Mouse (Mus musculus) common myeloid progenitor, adult 5-6 weeks (primary cell): ENCODE data around the gene Hist1h2an. TPM values are rescaled to one million over a fixed set of nuclear protein-coding genes. Genes with fewer than 3 reads are reported as not detected.

Experiments
- ATAC-seq: replicated peaks from 2 replicates; pipeline ENCODE4 v1.8.0; 2016; ENCODE audit warnings: low read depth, mild to moderate bottlenecking, moderate TSS enrichment, inconsistent platforms; ENCODE audit not compliant: poor library complexity, severe bottlenecking
- total RNA-seq: library from RNA; stranded (forward); fragments of 200-1000, 187-1606 nt; gene quantifications from 2 replicates; pipeline ENCODE4 v1.2.3, GENCODE M21; 2017

The Hist1h2an gene
- 413 and 544 TPM in 2 replicates for total RNA-seq

GRCm38 (mm10) chr13:21786899-21787629 is at the start of gene Hist1h2an, which contains the start of gene Hist1h2bp:
Hist1h2an (minus strand) TSS chr13:21787218.
Hist1h2bp (plus strand) TSS chr13:21787461.
- ATAC-seq, result peak; percentile 86

GRCm38 (mm10) chr13:21833461-21833860 is 46.4 kb upstream of the Hist1h2an start, which contains the start of the genes Hist1h2ap and Hist1h2br:
Hist1h2ap (minus strand) TSS chr13:21833507.
Hist1h2br (plus strand) TSS chr13:21833743.
- ATAC-seq, result peak; percentile 71

- peak; percentile 55 for ATAC-seq
Measured at GRCm38 (mm10) chr13:21831418-21832394, 44.7 kb upstream of the Hist1h2an start, which contains the start of gene Hist1h4n. Hist1h4n (minus strand) TSS chr13:21832196.

GRCm38 (mm10) chr13:21830344-21830743 is 43.3 kb upstream of the Hist1h2an start:
- no peak for ATAC-seq

GRCm38 (mm10) chr13:21828511-21828910 is 41.5 kb upstream of the Hist1h2an start:
- no peak for ATAC-seq

GRCm38 (mm10) chr13:21820082-21820890 is 33.3 kb upstream of the Hist1h2an start:
- peak; percentile 76 for ATAC-seq

- ATAC-seq, result peak; percentile 36
Measured at GRCm38 (mm10) chr13:21812092-21812491, 25.1 kb upstream of the Hist1h2an start.

- peak; percentile 52 for ATAC-seq
Measured at GRCm38 (mm10) chr13:21811539-21811938, 24.5 kb upstream of the Hist1h2an start, which contains the start of gene Hist1h4m. Hist1h4m (plus strand) TSS chr13:21811746.

GRCm38 (mm10) chr13:21811074-21811473 is 24.1 kb upstream of the Hist1h2an start:
- peak; percentile 16 for ATAC-seq

- ATAC-seq, result peak; percentile 78
Measured at GRCm38 (mm10) chr13:21810073-21810472, 23.1 kb upstream of the Hist1h2an start, which contains the start of the genes Hist1h2bq and Hist1h2ao. Hist1h2bq (minus strand) TSS chr13:21810197. Hist1h2ao (plus strand) TSS chr13:21810465.

GRCm38 (mm10) chr13:21803058-21803457 is 16.0 kb upstream of the Hist1h2an start:
- peak; percentile 94 for ATAC-seq

GRCm38 (mm10) chr13:21797163-21797562 is 10.1 kb upstream of the Hist1h2an start:
- peak; percentile 98 for ATAC-seq

GRCm38 (mm10) chr13:21795584-21795983 is 8.6 kb upstream of the Hist1h2an start:
- ATAC-seq, result no peak

- ATAC-seq, result no peak
Measured at GRCm38 (mm10) chr13:21790601-21791283, 3.7 kb upstream of the Hist1h2an start.

- no peak for ATAC-seq
Measured at GRCm38 (mm10) chr13:21789925-21790324, 2.9 kb upstream of the Hist1h2an start.

GRCm38 (mm10) chr13:21787760-21788593 is 959 bp upstream of the Hist1h2an start:
- no peak for ATAC-seq

- no peak for ATAC-seq
Measured at GRCm38 (mm10) chr13:21786189-21786898, 674 bp downstream of the Hist1h2an start.
